Mouse (Mus musculus): ENCODE measurements around the gene Trpm4.
"Not testable (repeated sequence)": the region's sequence is repeated elsewhere in the genome, so short reads cannot be mapped to it uniquely, and the experiment has no call there.

Gene Trpm4

DNA sequence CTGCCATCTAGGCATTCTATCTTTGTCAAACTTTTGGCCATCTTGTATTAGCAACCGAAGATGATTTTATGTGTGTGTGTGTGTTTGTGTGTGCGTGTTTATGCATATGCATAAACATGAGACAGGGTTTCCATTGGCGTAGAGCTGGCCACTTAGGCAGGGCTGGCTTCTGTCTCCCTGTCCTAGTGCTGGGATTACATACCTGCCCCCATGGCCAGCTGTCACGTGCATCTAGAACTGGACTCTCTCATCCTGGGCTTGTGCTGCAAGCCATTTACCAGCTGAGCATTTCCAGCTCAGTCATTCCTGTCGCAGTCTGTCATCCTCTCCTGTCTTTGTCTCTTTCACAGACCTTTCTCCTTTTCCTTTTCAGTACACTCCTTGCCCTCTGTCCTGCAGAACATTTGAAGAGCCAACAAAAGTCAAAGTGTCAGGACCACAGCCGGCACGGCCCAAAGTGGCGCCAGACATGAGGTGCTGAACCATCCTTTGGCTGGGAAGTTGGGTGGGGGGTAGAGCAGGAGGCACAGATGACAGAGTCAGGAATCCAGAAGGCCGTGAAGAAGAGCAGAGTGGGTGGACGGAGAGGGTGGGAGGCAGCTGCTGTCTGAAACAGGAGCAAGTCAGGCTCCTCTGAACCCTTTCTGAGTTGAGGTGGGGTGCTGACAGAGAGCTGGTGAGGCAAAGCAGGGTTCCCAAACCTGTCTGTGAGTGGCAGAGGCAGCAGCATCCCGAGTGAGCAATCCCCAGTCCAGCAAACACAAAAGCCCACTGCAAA is 76.3 kb downstream of the Trpm4 start:
- in situ Hi-C loops (cut with MboI, MseI): no loop called here

DNA sequence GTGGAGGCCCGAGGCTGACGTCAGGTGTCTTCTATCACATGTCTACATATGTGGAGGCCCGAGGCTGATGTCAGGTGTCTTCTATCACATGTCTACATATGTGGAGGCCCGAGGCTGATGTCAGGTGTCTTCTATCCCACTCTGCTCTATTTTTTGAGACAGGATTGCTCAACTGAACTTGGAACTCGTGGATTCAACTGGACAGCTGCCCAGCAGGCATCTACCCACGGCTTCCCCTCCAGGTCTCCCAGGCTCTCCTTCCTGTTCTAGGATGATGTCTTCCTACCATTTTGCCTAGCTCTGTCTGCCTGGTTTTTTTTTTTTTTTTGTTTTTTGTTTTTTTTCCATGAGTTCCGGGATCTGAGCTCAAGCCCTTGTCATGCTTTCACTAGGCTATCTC is 77.8 kb downstream of the Trpm4 start:
- in situ Hi-C loops (cut with MboI, MseI): not testable (repeated sequence)

DNA sequence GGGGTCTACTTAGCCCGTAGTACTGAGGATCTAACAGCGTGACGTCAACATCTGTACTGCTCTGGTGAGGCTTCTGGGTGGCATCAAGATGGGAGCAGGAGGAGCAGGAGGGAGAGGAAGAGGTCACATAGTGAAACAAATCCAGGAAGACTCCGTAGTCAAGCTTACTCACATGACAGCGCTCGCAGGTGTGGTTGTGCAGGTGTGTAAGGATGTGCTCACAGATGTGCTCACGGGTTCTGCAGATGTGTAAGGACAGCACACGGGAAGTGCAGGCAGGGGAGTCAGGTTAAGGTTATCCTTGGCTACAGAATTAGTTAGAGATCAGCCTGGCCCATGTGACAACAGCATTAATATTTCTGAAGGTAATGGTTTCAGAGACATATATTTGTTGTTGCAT is 79.8 kb downstream of the Trpm4 start:
- in situ Hi-C loops (cut with MboI, MseI): no loop called here
